Mouse (Mus musculus) MEL-GATA-1-ER (cell line): ENCODE measurements around the gene Mgat5b.

ENCODE experiments used
- DNase-seq: peaks from one replicate; pipeline ENCODE4 v3.0.0-alpha.2; 2012; ENCODE audit warnings: low read depth; ENCODE audit errors: extremely low read depth

Gene Mgat5b

DNA sequence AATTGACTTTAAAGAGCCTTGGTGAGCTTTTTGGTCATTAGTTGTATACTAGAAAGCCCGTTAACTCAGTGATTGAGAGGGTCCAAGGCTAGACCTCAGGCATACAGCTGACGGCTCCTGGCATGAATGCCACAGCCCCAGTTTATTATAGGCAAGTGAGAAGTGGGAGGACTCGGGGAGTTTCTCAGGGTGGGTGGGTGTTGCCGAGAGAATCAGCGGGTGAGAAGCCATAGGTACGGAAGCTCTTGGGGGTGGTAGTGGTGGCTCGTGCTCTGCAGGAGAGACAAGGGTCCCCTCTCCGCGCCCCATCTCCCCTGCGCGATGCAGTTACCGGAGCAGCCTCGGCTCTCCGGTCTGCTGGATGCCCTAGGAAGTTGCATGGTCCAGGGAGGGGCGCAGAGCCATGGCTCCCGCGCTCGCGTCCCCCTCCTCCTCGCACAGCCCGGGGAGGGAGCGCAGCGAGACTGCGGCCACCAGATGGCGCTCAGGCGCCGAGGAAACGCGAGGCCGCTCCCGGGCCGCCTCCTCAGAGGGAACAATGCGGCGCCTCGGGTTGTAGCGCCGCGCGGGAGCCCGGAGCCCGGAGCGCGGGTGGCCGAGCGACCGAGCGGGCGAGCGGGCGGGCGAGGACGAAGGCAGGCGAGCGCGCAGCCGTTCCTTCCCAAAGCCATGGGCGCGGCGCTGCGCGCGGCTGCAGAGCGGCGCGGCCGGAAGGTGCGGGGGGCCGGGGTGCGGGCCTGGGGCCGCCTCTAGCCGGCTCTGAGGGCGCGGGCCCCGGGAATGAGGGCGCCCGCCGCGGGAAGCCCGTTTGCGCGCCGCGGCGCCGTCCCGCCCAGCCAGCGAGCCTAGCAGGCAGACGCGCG lies at the start of gene Mgat5b:
Gene Mgat5b (plus strand): TSS at position 541 of the 863 bp plus-strand sequence.
- no peak for DNase-seq

DNA sequence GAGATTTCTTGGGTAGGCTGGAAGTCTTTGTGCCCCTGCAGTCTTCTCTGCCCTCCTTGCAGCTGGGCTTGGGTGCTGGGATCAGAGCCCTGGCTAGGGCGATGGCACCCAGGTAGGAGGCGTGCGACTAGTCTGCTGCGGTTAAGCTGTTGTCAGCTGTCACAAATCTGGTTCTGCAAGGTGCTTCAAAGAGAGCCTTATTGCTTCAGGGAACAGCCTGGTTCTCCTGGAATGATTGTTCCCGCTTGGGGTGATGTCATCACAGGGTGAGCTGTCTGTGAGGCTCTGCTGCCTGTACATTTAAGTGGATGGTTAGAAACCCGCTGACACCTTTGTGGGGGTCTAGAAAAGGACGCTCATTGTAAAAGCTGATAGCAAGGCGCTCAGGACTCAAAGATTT lies 49.4 kb upstream of the Mgat5b start:
- DNase-seq = no peak

DNA sequence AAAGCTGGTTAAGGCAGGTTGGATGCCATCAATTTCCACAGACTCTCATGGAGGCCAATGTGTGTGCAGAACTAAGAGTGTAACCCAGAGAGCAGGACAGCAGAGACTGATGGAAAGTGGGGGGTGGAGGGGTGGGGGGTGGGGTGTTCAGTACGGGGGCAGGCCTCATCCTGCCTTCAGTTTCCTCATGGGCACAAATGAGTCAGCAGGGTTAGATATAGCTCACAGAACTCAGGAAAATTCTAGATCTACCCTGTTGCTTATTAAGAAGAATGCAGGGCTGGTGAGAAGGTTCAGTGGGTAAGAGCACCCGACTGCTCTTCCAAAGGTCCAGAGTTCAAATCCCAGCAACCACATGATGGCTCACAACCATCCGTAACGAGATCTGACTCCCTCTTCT lies 49.0 kb upstream of the Mgat5b start:
- DNase-seq = no peak

DNA sequence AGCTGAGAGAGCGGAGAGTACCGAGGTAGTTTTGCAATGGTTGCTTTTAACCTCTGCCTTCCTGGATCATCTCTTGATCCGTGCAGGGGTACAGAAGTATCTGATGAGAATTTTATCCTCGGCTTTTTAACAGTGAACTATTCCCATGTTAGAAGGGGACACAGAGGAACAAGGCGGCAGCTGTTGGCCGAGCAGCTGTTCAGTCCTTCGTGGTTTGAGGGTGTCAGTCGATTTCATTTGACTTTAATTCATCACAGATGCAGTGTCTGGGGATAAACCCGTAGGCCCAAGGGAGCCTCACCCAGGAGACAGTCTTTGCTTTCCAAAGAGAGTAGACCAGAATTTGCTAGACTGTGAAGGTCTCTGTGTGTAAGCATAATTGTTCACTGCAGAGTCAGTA lies 47.1 kb upstream of the Mgat5b start:
- no peak for DNase-seq

DNA sequence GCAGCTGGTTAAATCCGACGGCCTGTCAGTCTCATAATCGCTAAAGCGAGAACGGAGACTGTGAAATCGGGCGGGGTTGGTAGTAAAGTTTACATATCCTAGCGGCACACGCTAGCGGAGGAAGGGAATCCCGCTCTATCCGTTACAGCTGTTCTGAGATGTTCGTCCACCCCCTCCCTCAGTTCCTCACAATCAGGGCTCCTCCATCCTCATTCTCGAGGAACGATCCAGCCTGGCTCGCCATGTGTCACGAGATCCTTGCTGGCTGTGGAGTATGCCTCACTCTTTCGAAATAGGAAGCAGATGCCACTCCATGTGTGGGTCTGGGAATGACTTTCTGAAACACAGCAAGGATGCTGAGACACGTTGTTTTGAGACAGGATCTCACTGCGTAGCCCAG lies 44.7 kb upstream of the Mgat5b start:
- DNase-seq = no peak

DNA sequence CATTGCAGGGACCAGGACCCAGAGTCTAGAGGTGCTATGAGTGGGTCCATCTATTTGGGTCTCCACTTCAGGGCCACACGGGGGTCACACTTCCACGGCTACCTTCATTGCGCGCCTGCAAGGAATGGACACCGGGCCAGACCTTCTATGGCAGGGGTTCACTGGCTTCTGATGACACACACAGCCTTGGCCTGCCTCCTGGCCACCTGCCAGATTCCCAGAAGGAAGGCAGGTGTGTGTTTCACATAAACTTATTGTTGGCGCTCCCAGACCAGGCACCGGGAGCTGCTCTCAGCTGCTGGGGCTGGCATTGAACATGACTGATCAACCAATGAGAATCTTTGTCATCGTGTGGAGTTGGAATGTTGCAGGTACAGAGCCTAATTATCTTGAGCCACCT lies 40.2 kb upstream of the Mgat5b start:
- no peak for DNase-seq

DNA sequence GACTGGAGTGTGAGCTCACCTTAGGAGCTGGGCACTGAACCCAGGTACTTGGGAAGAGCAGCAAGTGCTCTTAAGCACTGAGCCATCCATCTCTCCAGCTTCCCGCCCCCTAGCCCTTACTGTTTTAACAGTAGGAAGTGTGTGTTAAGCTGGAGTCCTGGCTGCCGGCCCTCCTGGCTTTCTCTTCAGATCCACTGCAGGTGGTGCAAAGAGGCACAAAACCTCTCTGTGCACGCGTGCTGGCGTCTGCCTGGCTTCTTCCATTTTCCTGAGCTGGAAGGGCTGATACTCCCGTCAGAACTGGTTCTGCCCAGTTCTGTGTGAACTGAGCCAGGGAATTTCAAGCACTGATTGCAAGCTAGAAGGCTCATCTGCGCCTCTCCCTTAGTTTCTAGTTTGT lies 37.8 kb upstream of the Mgat5b start:
- no peak for DNase-seq

DNA sequence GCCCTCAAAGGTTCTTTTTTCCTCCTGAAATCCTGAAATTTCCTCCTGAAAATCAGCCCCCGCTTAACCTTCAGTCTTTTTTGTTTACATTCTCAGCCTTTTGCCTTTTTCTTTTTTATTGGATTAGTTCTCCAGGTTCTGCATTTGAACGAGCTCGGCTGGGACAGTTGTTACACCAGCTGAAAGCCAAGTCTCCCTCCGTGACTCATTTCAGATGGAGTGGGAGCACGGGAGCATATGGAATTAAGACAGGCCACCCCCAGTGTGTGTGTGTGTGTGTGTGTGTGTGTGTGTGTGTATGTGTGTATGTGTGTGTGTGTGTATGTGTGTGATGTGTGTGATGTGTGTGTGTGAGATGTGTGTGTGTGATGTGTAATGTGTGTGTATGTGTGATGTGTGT lies 37.2 kb upstream of the Mgat5b start:
- no peak for DNase-seq

DNA sequence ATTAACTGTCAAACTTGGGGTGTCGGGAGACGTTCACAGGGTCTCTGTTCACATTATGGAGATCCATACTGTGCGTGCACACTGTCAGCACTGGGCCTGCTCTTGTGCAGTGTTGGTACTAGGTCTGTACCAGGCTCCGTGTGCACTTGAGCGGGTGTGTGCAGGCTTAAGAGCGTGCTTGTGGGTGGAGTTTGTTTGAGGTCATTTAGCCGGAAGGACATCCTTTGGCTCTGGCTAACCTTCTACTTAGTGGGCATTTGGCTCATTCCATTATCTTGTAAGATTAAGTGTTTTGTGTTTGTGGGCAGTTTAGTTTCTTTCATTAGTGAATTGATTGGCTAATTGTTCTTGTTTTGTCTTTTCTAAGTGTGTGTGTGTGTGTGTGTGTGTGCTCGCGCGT lies 36.2 kb upstream of the Mgat5b start:
- no peak for DNase-seq

DNA sequence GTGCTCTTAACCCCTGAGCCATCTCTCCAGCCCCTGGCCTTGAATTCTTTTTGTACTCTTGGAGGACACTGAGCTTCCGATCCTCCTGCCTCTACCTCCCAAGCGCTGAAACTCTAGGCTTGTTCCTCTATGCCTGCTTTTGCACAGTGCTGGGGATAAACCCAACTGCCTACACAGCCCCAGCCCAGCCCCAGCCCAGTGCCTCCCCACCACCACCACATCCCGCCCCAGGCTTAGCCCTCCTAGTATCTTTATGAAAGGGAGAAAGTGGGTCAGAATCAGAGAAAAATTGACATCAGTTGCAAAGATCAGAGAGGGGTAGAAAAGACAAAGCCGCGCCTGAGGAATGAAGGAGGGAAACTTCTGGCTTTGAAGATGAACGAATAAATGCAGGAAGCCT lies 34.6 kb upstream of the Mgat5b start:
- DNase-seq = no peak

DNA sequence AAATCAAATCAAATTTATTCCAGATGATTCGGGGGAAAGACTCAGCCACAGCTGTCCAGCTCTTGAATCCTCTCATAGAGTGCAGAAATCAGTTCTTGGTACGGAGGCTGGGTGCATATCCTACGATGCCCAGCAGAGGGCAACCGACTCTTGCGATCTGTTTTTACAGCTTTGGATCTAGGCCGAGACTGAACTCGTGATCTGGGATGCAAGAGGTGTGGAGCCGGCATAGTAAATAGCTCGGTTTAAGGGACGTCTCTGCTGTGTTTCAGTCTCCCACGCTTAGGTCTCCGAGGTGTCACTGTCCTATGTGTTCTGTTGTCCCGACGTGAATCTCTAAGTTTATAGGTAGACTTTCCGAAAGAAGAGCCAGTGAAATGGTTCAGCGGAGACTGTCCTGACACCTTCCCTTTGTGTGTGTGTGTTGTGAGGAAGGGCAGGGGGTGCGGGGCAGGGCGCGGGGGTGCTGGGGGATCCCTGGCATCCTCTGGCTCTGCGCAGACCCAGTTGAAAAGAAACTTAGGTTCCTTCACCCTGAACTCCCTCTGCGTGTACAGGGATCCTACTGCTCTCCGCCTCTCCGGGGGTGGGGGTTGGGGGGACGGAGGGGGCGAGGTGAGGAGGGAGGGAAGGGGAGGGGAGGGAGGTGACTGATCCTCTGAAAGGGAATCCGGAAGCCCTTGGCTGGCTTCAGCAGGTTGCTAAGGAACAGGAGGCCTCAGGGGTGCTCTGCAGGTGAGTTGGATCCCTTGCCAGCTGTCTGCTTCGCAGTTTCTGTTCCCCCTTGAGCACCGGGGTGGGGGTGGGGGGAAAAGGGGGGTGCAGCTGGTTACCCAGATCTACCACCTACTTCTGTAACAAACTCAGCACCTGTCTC lies 33.1 kb upstream of the Mgat5b start:
- peak; percentile 61 for DNase-seq

DNA sequence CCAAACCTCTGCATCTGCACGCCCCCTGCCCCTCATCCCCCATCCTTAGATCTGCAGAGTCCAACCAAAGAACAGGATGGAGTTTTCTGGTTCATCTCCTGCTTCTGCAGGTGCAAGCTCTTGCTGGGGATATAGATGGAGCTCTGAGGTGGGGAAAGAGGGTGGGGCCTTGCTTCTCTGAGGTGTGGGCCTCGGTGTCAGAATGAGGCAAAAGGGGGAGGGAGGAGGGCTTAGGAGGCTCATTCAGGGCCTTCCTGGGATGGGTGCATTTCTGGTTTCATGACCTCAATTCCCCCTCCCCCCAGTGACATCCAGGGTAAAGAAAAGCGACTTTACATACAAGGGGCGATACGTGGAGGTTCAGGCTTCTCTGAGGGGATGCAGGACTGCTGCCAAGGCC lies 31.5 kb upstream of the Mgat5b start:
- no peak for DNase-seq

DNA sequence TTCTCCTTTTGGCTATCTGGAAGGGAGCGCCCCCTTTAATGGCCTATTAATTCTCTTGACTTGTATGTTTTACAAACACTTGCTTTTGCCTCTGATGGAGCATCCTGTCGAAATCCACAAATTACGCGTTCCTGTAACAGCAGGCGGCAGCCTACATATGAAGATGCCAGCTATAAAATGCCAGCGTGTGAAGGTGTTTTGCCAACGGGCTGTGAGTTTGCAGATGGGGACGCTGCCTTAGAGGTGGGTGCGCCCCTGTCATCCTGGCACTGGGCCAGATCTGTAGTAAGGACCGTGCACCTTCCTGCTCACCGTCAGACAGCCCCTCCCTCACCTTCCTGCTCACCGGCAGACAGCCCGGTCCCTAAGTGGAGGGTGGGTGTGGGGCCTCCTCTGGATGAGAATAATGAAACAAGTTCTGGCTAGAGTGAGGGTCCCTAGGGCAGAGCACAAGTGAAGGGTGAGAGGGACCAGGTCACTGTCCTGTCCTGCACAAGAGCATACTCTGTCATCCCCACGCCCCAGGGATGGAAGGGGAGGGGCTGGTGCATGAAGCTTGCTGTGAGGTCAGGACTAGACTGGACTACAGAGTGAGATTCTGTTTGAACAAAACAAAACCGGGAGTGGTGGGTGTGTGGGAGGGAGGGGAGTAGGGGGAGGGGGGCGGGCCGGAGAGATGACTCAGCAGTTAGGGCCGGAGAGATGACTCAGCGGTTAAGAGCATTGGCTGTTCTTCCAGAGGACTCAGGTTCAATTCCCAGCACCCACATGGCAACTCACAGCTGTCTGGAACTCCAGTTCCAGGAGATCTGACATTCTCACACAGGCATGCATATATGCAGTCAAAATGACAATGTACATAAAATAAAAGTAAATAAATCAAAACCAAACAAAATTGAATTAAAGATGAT lies 24.9 kb upstream of the Mgat5b start:
- DNase-seq = no peak

DNA sequence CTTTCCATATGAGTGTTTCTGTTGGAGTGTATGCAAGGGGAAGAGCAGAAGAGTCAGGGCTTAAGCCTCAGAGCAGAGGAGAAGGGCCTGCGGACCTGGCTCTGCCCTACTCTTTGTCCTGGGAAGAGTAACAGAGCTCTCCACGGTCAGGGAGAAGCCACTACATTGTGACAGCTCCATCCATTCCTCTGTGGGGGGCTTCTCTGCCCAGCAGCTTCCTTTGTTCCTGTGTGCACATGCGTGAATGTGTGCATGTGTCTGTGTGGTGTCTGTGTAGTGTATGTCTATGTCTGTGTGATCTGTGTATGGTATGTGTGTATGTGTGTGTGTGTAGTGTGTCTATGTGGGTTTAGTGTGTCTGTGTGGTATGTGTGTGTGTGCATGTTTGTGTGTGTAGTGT lies 23.3 kb upstream of the Mgat5b start:
- no peak for DNase-seq

DNA sequence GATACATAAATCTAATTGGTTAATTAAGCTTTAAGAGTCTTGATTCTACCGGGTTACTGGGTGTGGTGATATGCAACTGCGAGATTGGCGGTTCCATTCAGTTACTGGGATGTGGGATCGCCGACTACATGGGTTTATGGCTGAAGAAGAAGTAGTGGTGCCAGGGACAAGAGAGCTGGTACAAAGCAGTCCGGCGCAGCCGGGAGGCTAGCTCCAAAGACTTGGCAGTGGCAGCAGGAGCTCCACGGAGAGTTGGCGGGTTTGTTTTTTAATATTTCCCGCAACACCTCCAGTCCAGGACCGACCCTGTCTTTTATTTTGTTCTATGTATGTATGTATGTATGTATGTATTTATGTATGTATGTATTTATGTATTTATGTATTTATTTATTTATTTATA lies 19.4 kb upstream of the Mgat5b start:
- DNase-seq = no peak

DNA sequence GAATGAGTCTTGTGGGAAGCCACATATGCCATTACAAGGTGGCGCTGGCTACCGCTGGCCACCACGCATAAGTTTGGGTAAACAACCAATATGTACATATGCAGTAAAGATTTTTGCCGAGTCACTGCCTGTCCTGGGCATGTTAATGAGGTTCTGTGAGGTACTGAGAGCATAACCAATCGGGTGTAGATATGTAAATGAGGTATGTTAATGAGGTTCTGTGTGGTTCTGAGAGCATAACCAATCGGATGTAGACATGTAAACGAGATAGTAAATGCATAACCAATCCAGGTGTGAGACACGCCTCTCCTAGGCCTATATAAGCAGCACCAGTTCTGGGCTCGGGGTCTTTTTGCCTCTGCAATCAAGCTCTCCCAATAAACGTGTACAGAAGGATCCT lies 16.1 kb upstream of the Mgat5b start:
- DNase-seq = peak; percentile 17

DNA sequence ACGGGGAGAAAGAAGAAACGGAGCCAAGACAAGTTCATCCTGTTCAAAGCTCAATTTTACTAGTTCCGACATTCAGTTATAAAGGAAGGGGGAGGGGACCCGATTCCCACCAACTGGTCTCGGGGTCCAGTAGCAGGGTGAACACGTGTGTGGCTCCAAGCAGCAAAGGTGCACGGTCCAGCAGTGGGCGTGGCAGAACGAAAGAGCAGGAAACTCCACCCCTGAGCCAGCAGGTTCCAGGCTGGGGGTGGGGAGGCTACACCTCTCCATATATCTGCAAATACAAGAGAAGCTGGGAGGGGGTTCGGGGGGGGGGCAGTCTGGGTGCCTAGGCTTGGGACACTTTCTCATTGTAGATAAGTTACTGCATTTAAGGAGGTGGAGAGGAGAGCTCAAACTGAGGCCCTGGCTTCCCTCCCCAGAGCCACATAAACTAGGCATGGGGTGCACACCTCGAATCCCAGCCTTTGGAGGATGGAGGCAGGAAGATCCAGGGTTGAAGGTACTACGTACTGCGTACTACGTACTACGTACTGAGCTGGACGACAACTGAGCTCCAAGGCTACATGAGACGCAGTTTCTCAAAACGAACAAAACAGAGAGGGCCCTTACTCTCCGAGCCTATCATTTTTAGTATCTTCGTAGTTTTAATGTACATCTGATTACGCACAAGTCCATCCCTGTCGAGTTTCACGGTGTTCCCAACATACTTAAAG lies 12.8 kb upstream of the Mgat5b start:
- no peak for DNase-seq

DNA sequence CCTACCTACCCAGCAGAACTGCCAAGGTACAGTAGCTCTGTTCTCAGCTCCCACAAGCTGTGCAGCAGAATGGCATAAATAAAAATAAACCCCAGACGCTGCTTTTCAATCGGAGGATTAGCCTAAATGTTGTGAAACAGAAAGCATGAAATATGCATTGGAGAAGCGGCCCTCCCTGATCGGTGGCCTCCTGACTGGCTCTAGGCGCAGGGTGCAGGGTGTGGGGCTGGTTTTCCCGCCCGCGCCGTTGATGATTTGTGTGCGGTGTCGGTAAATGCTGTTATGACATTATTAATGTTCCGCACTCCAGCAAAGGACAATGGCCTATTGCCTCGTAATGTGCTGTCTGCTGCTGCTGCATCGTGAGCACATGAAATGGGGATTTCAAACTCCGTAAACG lies 5.1 kb upstream of the Mgat5b start:
- DNase-seq = no peak

DNA sequence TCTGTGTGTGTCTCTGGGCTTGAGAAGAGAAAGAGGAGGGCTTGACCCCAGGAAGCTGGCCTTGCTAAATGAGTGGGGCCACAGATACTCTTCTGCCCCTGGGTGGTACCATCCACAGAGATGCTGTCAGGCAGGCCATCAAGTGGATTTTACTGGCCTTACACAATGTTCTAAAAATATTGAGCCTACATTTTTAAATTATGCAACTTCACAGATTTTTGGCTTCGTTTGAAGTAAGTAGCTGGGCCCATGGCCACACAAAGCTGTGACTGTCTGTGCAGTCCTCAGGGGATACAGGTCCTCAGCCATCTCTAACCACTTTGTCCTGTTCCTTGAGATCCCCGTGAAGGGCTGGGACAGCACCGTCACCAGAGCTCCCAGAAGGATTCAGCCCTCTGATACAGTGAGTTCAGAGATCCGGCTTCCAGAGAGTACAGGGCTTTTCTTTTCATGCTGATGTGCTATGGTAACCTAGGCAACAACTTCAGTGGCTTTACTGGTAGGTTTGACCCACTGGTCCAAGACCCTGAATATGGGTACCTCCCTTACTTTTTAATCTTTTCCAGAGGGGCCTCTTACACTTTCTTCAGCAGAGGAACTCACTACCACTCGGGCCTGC lies 4.3 kb upstream of the Mgat5b start:
- DNase-seq = no peak

DNA sequence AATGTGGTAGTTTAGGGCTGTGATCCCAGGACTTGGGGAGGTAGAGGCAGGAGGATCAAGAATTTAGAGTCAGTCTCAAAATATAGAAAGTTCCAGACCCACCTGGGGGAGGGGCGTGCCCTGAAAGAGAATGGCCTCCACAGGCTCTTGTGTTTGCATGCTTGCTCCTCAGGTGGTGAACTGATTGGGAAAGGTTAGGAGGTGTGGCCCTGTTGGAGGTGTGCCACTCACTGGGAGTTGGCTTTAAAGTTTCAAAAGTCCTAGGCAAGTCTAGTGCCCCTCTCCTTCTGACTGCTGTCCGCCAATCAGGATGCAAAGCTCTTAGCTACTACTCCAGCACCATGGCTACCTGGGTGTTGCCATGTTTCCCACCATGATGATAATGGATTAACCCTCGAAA lies 3.4 kb upstream of the Mgat5b start:
- no peak for DNase-seq
